Mouse (Mus musculus) testis, adult 2 months (tissue): ENCODE data around the gene Mier2. TPM values are rescaled to one million over a fixed set of nuclear protein-coding genes. Genes with fewer than 3 reads are reported as not detected.

Experiments
- H3K27ac ChIP-seq: fragments of 200-500 bp; 2 replicates; pipeline ENCODE4 v1.5.1; 2012; ENCODE audit warnings: low read depth, low read length; ENCODE audit not compliant: control insufficient read depth, insufficient read depth
- H3K27me3 ChIP-seq: fragments of 200-500 bp; 2 replicates; pipeline ENCODE4 v1.6.1; 2012; ENCODE audit warnings: mild to moderate bottlenecking, low read length, moderate library complexity; ENCODE audit not compliant: control insufficient read depth, insufficient read depth
- H3K36me3 ChIP-seq: fragments of 200-500 bp; 2 replicates; pipeline ENCODE4 v1.6.1; 2012; ENCODE audit warnings: mild to moderate bottlenecking, low read length; ENCODE audit not compliant: control insufficient read depth, insufficient read depth
- H3K4me1 ChIP-seq: fragments of 200-500 bp; 2 replicates; pipeline ENCODE4 v1.6.1; 2012; ENCODE audit warnings: low read length; ENCODE audit not compliant: control insufficient read depth, insufficient read depth
- H3K4me3 ChIP-seq: fragments of 200-500 bp; 2 replicates; pipeline ENCODE4 v1.5.1; 2012; ENCODE audit warnings: low read depth, mild to moderate bottlenecking, low read length, moderate library complexity, mixed read lengths; ENCODE audit not compliant: control insufficient read depth
- CTCF ChIP-seq: fragments of 200-500 bp; IDR thresholded peaks from 2 replicates; pipeline ENCODE4 v1.5.1; 2012; ENCODE audit warnings: low read depth, mild to moderate bottlenecking, inconsistent platforms, low read length, moderate library complexity; ENCODE audit not compliant: control insufficient read depth, insufficient read depth, insufficient replicate concordance
- POLR2A ChIP-seq: fragments of 200-500 bp; IDR thresholded peaks from 2 replicates; pipeline ENCODE4 v1.6.1; 2012; ENCODE audit warnings: low read depth, mild to moderate bottlenecking, inconsistent platforms, low read length, moderate library complexity; ENCODE audit not compliant: control insufficient read depth
- polyA plus RNA-seq: library from polyadenylated mRNA; depleted of rRNA; stranded (reverse); fragments of >200 nt; gene quantifications from 2 replicates; pipeline ENCODE4 v1.2.3, GENCODE M21; 2012

Gene Mier2
- polyA plus RNA-seq, 1 experiment = 28.0 TPM

DNA sequence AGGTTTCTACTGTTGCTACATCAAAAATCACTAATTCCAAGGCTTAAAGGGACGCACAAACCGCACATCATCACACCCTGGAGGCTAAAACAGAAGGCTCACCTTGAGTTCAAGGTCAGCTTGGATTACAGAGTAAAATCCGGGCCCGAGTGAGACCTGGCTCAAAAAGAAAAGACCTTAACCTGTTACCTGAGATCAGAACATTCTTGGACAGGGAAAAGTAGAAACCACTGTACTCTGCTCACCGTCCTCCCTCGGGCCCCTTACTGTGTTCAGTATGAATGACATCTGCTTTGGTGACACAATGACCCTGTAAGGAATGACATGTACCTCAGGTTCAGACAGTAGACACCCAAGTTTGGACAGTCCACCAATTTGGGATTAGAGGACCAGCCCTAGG is 19.8 kb upstream of the Mier2 start:
- Histone ChIP-seq H3K27me3 (no peaks in the 10 kb centered on the region), H3K4me3 (no peak overlapping the region), H3K27ac (no peak overlapping the region), H3K4me1 (no peaks in the 10 kb centered on the region), H3K36me3 (no peaks in the 10 kb centered on the region)
- TF ChIP-seq CTCF (no peak), POLR2A (no peak)

GRCm38 (mm10) chr10:79574350-79574749 is 19.4 kb upstream of the Mier2 start:
- no peaks in the 10 kb centered on the region for H3K36me3 ChIP-seq
- TF ChIP-seq CTCF = no peak
- H3K27ac ChIP-seq = no peak overlapping the region
- no peaks in the 10 kb centered on the region for H3K27me3 ChIP-seq
- H3K4me3 ChIP-seq = no peak overlapping the region
- no peaks in the 10 kb centered on the region for H3K4me1 ChIP-seq

- Histone ChIP-seq H3K4me3 (no peak overlapping the region), H3K27ac (no peak overlapping the region), H3K36me3 (no peaks in the 10 kb centered on the region), H3K4me1 (no peaks in the 10 kb centered on the region), H3K27me3 (no peaks in the 10 kb centered on the region)
- TF ChIP-seq CTCF (no peak), POLR2A (no peak)
These were observed 18.6 kb upstream of the Mier2 start for GRCm38 (mm10) chr10:79573611-79574010.

DNA sequence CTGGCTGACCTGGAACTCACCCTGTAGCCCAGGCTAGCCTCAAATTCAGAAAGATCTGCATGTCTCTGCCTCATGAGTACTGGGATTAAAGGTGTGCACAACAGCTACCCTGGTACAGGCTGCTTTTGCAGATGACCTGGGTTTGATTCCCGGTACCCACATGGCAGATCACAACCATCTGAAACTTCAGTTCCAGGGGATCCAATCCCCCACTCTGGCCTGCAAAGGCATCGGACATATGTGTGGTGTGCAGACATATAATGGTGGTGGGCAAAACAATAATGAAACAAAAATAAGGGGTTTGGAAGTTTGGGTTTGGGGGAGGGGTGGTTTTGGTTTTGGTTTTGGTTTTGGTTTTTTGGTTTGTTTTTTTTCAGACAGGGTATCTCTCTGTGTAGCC is 16.3 kb upstream of the Mier2 start:
- no peak overlapping the region for H3K4me3 ChIP-seq
- TF ChIP-seq POLR2A (no peak), CTCF (no peak)
- no peak overlapping the region for H3K27ac ChIP-seq
- H3K27me3 ChIP-seq = no peaks in the 10 kb centered on the region
- no peaks in the 10 kb centered on the region for H3K4me1 ChIP-seq
- H3K36me3 ChIP-seq = no peaks in the 10 kb centered on the region

DNA sequence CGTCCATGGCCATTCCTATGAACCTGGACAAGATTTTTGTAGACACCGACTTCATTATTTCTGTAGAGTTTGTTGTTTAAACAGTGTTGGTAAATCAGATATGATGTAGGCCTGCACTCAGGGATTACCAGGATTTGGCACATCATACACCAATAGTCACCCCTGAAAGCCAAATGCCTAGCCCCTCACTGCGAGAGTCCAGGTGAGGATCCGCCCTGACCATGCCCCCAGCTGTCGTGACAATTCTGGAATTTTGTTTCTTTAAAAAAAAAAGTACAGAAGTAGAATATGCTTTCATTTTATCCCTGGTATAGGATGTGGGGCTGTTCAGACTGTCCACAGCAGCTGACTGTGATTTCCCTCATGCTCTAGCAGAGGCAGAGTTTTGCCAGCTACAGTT is 14.9 kb upstream of the Mier2 start:
- TF ChIP-seq CTCF (no peak), POLR2A (no peak)
- no peak overlapping the region for H3K4me3 ChIP-seq
- no peaks in the 10 kb centered on the region for H3K4me1 ChIP-seq
- H3K27ac ChIP-seq = no peak overlapping the region
- H3K27me3 ChIP-seq = no peaks in the 10 kb centered on the region
- no peaks in the 10 kb centered on the region for H3K36me3 ChIP-seq

DNA sequence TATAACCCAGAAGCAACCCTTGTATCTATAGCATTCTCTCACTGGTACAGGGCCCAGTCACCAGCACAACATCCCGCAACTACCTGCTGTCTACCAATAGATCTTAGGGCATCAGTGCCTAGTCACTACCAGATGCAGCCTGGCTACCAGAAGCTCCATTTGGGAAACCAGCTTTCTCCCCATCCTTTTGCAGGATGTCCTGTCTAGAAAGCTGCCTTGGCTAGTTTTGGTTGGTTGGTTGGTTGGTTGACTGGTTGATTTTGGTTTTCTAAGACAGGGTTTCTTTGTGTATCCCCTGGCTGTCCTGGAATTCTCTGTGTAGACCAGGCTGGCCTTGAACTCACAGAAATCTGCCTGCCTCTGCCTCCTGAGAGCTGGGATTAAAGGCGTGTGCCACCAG is 4.7 kb upstream of the Mier2 start:
- TF ChIP-seq CTCF = no peak
- TF ChIP-seq POLR2A = no peak
- H3K36me3 ChIP-seq = no peaks in the 10 kb centered on the region
- H3K4me3 ChIP-seq = no peak overlapping the region

DNA sequence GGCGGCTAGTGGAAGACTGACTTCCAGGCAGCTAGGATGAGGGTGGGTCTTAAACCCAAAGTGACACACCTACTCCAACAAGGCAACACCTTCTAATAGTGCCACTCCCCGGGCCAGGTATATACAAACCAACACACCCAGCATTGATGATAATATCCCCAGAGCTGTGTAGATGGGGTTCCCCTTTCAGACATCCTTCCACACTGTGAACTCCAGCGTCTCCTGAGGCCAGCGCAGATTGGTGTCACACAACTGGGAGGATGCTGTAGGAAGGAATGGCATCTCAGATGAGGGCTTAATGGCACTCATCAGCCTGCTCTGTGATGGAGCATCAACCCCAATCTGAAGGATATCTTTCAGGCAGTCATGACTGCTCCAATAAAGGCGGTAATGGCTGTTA is 2.5 kb upstream of the Mier2 start:
- no peaks in the 10 kb centered on the region for H3K27me3 ChIP-seq
- H3K27ac ChIP-seq = no peak overlapping the region
- H3K36me3 ChIP-seq = no peaks in the 10 kb centered on the region
- TF ChIP-seq POLR2A = no peak
- TF ChIP-seq CTCF = no peak
- H3K4me1 ChIP-seq = peaks cover 24% of the 10 kb centered on the region
- H3K4me3 ChIP-seq = no peak overlapping the region

More for the DNA sequence above, 4.7 kb upstream of the Mier2 start:
- Histone ChIP-seq H3K4me1 (peaks cover 6% of the 10 kb centered on the region), H3K27me3 (no peaks in the 10 kb centered on the region), H3K27ac (no peak overlapping the region)

GRCm38 (mm10) chr10:79556951-79557350 is 2.0 kb upstream of the Mier2 start:
- no peak for TF ChIP-seq POLR2A
- TF ChIP-seq CTCF = no peak
- Histone ChIP-seq H3K4me3 (no peak overlapping the region), H3K27me3 (no peaks in the 10 kb centered on the region), H3K36me3 (no peaks in the 10 kb centered on the region), H3K27ac (no peak overlapping the region), H3K4me1 (peaks cover 24% of the 10 kb centered on the region)
